Mouse (Mus musculus): ENCODE measurements around the gene P2ry2.

- TF ChIP-seq CTCF (IDR thresholded peaks at IDR 0.05; ENCODE audit: extremely low read depth, insufficient read depth, low read length) (no peak), POLR2A (IDR thresholded peaks at IDR 0.05; ENCODE audit: extremely low read depth, insufficient read depth, low read length) (no peak)
Observed at GRCm38 (mm10) chr7:101014985-101015384, 2.3 kb upstream of the P2ry2 start.
